Mouse (Mus musculus) limb, embryonic 11.5 days (tissue): ENCODE measurements around the gene Gm8229. TPM values are rescaled to one million over a fixed set of nuclear protein-coding genes. Genes with fewer than 3 reads are reported as not detected.
"Not testable (repeated sequence)": the region's sequence is repeated elsewhere in the genome, so short reads cannot be mapped to it uniquely, and the experiment has no call there.

ENCODE experiments used
- ATAC-seq: fragments of 200-750 bp; cut with Nextera tagmentation; 2 replicates; pipeline ENCODE4 v1.8.0; 2017; ENCODE audit warnings: low read depth; ENCODE audit not compliant: insufficient number of reproducible peaks, low FRiP score, low TSS enrichment
- DNase-seq: peaks from one replicate; pipeline ENCODE4 v3.0.0-alpha.2; 2015; ENCODE audit warnings: low spot score
- H3K27ac ChIP-seq: fragments of 300-500 bp; sonication (generic); replicated peaks from 2 replicates; pipeline ENCODE4 v1.5.1; 2014; ENCODE audit warnings: low read depth, mild to moderate bottlenecking, low read length
- H3K27me3 ChIP-seq: fragments of 300-500 bp; sonication (generic); 2 replicates; pipeline ENCODE4 v1.6.1; 2014; ENCODE audit warnings: mild to moderate bottlenecking, low read length, mixed read lengths; ENCODE audit not compliant: control insufficient read depth, insufficient read depth
- H3K36me3 ChIP-seq: fragments of 300-500 bp; sonication (generic); 2 replicates; pipeline ENCODE4 v1.6.1; 2014; ENCODE audit warnings: mild to moderate bottlenecking, low read length, moderate library complexity, mixed read lengths; ENCODE audit not compliant: control insufficient read depth, insufficient read depth
- H3K4me1 ChIP-seq: fragments of 300-500 bp; sonication (generic); 2 replicates; pipeline ENCODE4 v1.6.1; 2014; ENCODE audit warnings: low read length, mixed read lengths; ENCODE audit not compliant: control insufficient read depth, insufficient read depth
- H3K4me2 ChIP-seq: fragments of 300-500 bp; sonication (generic); 2 replicates; pipeline ENCODE4 v1.6.1; 2014; ENCODE audit warnings: low read depth, mild to moderate bottlenecking, moderate library complexity; ENCODE audit not compliant: severe bottlenecking
- H3K4me3 ChIP-seq: fragments of 300-500 bp; sonication (generic); 2 replicates; pipeline ENCODE4 v1.5.1; 2014; ENCODE audit warnings: low read depth, low read length
- H3K9ac ChIP-seq: fragments of 300-500 bp; sonication (generic); 2 replicates; pipeline ENCODE4 v1.6.1; 2014; ENCODE audit warnings: mild to moderate bottlenecking, low read length
- H3K9me3 ChIP-seq: fragments of 300-500 bp; sonication (generic); 2 replicates; pipeline ENCODE4 v1.6.1; 2016; ENCODE audit warnings: low read length; ENCODE audit not compliant: control insufficient read depth
- WGBS: fragments of 180-500 bp; shearing (Covaris S2); extraction: QIAGEN DNeasy Blood & Tissue Kit; methylation state at CpG from one replicate; pipeline ENCODE4 v1.1.7; 2014; 5-methylcytosine and 5-hydroxymethylcytosine counted together
- polyA plus RNA-seq: library from polyadenylated mRNA; unstranded; fragments of >200 nt; fragmentation: Nextera tagmentation; extraction: Ambion mirVana; gene quantifications from 2 replicates; pipeline ENCODE4 v1.2.1, GENCODE M21; 2014

Gm8229 gene
- polyA plus RNA-seq, result not detected in 2 replicates

DNA sequence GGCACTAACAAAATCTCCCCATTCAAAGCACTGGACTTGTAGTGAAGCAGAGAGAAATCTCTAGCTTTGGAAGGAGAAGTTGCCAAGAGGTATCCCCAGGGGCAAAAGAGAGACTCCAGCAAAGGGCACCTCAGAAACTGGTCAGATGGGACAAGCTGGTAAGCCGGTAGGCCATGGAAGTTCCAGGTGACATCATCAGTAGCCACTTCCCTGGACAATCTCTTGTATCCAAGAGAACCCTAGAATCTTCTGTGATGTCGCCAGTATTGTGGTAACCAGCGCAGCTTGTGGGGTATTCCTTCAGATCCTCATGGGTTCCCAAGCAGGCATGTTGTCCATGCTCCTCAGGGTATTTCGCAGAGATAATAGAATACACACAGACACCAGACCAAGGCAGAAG is at the start of gene Gm8229:
Gene Gm8229, plus strand, starts transcription at position 301 of the 400 bp plus-strand sequence.
- H3K9me3 ChIP-seq, H3K4me3 ChIP-seq, H3K27me3 ChIP-seq, H3K27ac ChIP-seq, DNase-seq, H3K4me1 ChIP-seq, ATAC-seq, H3K4me2 ChIP-seq, H3K9ac ChIP-seq, H3K36me3 ChIP-seq: not testable (repeated sequence)
- 97% methylated on average over 4 of the region's 4 CpGs for WGBS

DNA sequence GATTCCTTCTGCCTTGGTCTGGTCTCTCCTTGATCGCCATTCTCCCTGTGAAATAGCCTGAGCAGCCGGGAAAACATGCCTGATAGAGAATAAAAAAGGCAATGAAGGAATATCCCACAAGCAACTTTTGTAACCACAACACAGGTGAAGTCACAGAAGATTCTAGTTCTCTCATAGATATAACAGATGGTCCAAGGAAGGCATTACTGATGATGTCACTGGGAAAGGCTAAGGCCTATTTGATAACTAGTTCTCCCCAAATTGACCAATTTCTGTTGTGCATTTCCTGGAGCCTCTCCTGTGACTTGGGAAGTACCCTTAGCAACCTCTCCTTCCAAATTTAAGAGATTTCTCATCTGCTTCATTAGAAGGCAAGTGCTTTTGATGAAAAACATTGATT is 26.7 kb upstream of the Gm8229 start, which contains the start of gene Gm5930:
Gene Gm5930, minus strand, starts transcription at position 101 of the 400 bp plus-strand sequence.
- H3K9me3 ChIP-seq, H3K9ac ChIP-seq, H3K27ac ChIP-seq, H3K4me1 ChIP-seq, ATAC-seq, H3K36me3 ChIP-seq, H3K27me3 ChIP-seq, DNase-seq, H3K4me2 ChIP-seq, H3K4me3 ChIP-seq: not testable (repeated sequence)
- WGBS, result no CpG with 5 or more reads among the region's 2 CpGs

DNA sequence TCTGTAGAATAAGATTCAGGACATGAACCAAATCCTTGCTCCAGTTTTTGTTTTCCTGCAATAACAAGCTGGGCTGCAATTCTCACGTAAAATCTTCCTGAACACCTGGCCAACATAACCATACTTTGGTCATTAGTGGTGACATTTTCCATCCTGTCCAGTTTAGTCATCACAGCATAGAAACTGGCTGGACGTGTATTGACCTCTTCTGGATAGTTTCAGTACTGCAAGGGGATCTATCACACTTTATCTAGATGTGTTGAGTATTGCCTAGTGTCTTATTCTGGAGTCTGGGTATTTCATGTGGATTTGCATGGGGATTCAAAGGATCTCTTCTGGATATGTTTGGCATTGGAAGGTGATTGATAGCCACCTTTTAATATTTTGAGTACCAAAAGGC is 3.7 kb upstream of the Gm8229 start:
- H3K4me2 ChIP-seq, H3K9me3 ChIP-seq, ATAC-seq, H3K27me3 ChIP-seq, H3K36me3 ChIP-seq, H3K4me1 ChIP-seq, H3K4me3 ChIP-seq, H3K27ac ChIP-seq, H3K9ac ChIP-seq, DNase-seq: not testable (repeated sequence)
- WGBS, result 37% methylated on average over 2 of the region's 2 CpGs

DNA sequence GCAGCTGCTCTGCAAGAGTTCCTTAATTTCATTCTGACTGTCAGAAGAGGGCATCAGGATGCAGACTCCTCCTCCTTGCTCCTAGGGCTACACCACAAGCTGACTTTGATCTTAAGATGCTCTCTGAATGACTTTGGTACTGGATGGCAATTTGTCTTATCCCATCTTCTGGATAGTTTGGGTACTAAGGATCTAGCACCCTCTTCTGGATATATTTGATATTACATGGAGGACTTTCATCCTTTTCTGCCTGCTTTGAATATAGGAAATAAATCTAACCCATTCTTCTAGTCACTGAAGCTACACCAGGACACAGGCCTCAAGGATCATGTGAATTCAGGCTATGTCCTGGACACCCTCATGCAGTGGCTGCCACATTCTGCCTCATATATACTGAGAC is 2.9 kb upstream of the Gm8229 start:
- DNase-seq, ATAC-seq, H3K9ac ChIP-seq, H3K4me1 ChIP-seq, H3K4me2 ChIP-seq, H3K9me3 ChIP-seq, H3K4me3 ChIP-seq, H3K27ac ChIP-seq, H3K36me3 ChIP-seq, H3K27me3 ChIP-seq: not testable (repeated sequence)

DNA sequence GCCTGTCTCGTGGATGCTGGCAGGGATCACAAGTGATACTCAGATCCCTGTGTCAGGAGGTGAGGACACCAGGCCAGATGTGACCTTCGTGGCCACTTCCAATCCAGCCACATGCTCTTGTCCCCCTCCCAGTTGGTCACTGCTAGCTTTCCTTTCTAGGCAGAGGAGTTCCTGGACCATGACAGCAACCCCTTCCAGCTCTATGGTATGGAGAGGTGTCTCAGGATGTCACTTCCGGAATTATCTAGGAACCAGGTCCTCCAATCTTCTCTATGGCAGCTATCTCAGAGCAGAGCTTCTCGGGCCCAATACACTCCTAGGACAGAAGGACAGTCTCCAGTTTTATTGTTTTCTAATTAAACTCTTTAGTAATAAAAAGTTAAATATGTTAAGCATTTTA is 19.1 kb downstream of the Gm8229 start:
- ATAC-seq, H3K36me3 ChIP-seq, H3K4me1 ChIP-seq, H3K9ac ChIP-seq, H3K27me3 ChIP-seq, H3K9me3 ChIP-seq, H3K27ac ChIP-seq, H3K4me3 ChIP-seq, DNase-seq, H3K4me2 ChIP-seq: not testable (repeated sequence)
- WGBS, result 78% methylated on average over 4 of the region's 4 CpGs

- not testable (repeated sequence) for DNase-seq, H3K4me2 ChIP-seq, ATAC-seq, H3K27ac ChIP-seq, H3K27me3 ChIP-seq, H3K4me3 ChIP-seq, H3K36me3 ChIP-seq, H3K9ac ChIP-seq, H3K4me1 ChIP-seq, H3K9me3 ChIP-seq
- no CpG with 5 or more reads among the region's 2 CpGs for WGBS
Measured at GRCm38 (mm10) chr14:44410588-44410987, 45.4 kb downstream of the Gm8229 start, which contains the start of gene Gm3371. Gene Gm3371, minus strand, starts transcription at chr14:44410688.

Other genes starting within 250 kb of the Gm8229 start
- gene Gm3327, start 241.5 kb upstream of the Gm8229 start, polyA plus RNA-seq, result not detected in 2 replicates
- gene Gm8212, start 167.7 kb upstream of the Gm8229 start, polyA plus RNA-seq, result not detected in 2 replicates
- gene 4930503E14Rik, start 152.1 kb upstream of the Gm8229 start, polyA plus RNA-seq, result not detected in 2 replicates
- not detected in 2 replicates for gene Gm8220, start 79.8 kb upstream of the Gm8229 start, polyA plus RNA-seq
- gene Gm5930, start 26.8 kb upstream of the Gm8229 start, polyA plus RNA-seq, result not detected in 2 replicates
- gene Gm3371, start 45.3 kb downstream of the Gm8229 start, polyA plus RNA-seq, result not detected in 2 replicates
- gene Gm8232, start 68.3 kb downstream of the Gm8229 start, polyA plus RNA-seq, result not detected in 2 replicates
- not detected in 2 replicates for gene BC061237, start 127.1 kb downstream of the Gm8229 start, polyA plus RNA-seq
- gene Gm17093, start 152.9 kb downstream of the Gm8229 start, polyA plus RNA-seq, result not detected in 2 replicates
- gene Gm8247, start 217.8 kb downstream of the Gm8229 start, polyA plus RNA-seq, result not detected in 2 replicates